Mouse (Mus musculus) kidney, adult 2 months (tissue): ENCODE measurements around the gene Htr2c.

Experiments used
- CTCF ChIP-seq: fragments of 200-500 bp; conservative IDR thresholded peaks from 2 replicates; pipeline ENCODE4 v1.5.1; 2011; ENCODE audit warnings: low read depth, mild to moderate bottlenecking, control low read depth, low read length, moderate library complexity, mixed read lengths; ENCODE audit not compliant: insufficient read depth, insufficient read length
- POLR2A ChIP-seq: fragments of 200-500 bp; IDR thresholded peaks from one replicate; pipeline ENCODE4 v1.6.1; 2011; ENCODE audit warnings: low read depth, low read length, control low read depth

DNA sequence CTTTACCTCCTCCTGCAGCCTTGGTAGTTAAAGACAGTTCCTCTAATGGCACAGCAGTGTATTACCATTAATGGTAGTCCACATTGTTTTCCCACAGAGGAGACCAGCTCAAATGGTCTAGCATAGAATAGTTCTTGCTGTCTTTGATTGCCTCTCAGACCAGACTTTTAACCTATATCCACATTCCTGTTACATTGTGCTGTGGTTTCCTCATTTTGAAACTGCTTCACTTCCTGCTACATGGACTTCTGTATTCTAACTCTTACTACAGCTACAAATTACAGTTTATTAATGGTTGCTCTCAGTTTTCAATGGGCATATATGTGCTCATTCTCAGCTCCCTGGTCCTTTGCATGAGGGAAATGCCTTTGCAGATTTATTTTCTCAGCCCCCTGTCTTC is 15.3 kb upstream of the Htr2c start:
- no peak for TF ChIP-seq CTCF
- no peak for TF ChIP-seq POLR2A
